Mouse (Mus musculus): ENCODE results near the gene 9130213A22Rik. TPM values are rescaled to one million over a fixed set of nuclear protein-coding genes. Genes with fewer than 3 reads are reported as not detected.

9130213A22Rik gene
- polyA plus RNA-seq, 1 experiment from 2014 or later = not detected

DNA sequence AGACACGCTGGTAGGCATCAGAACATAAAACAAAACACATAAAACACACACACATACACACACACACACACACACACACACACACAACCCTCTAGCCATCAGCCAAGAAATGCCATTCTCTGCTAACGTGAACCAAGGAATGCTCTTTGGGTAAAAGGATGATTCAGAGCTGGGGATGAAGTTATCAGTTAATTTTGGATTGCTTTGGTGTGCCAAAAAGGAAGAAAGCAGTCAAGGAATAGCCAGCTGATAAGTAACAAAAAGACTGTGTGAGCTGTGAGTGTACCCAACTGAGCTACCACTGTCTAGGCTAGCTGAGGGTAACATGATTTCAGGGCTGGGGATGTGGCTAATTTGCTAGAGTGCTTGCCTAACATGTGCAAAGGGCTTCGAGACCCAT, 8.4 kb downstream of the 9130213A22Rik start:
- no peak overlapping the region for H3K9ac ChIP-seq (ENCODE audit: low read depth, low read length)
- peaks cover 4% of the 10 kb centered on the region; the same call in 1 of the 2 replicates for H3K4me1 ChIP-seq (replicated peaks; ENCODE audit: control insufficient read depth, insufficient read depth, low read length)
- H3K9me3 ChIP-seq (ENCODE audit: control insufficient read depth, low read length) = no peaks in the 10 kb centered on the region
- no peak overlapping the region for H3K4me2 ChIP-seq (replicated peaks; ENCODE audit: low read depth, low read length)
- no peak for DNase-seq (ENCODE audit: low spot score)
- H3K27ac ChIP-seq (ENCODE audit: low read depth, low read length) = no peak overlapping the region
- H3K4me3 ChIP-seq (ENCODE audit: low read depth, low read length) = no peak overlapping the region
- WGBS = 75% methylated on average over 3 of the region's 3 CpGs
- ATAC-seq (ENCODE audit: low FRiP score) = no peak
- no peaks in the 10 kb centered on the region for H3K36me3 ChIP-seq (ENCODE audit: control insufficient read depth, insufficient read depth, low read length)
- 0 out of 2 replicates have a peak, but pooled peaks cover 3% of the 10 kb centered on the region for H3K27me3 ChIP-seq (ENCODE audit: control insufficient read depth, insufficient read depth, low read length)

DNA sequence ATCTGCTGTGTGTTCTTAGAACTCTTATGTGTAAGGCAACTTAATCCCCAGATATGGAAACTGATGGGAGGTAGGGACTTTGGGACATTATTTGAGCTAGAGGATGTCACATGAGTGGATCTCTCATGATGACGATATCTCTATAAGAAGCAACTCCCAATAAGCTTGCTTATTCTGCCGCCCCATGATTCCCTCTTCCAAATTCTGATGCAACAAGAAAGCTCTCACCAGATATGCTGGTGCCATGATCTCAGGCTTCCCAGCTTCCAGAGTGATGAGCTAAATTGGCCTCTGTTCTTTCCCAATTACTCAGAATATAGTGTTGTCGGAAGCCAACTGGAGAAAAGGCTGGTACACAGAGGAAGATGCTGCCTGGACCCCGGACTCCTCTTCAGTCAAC, 10.5 kb downstream of the 9130213A22Rik start:
- Histone ChIP-seq H3K4me2 (replicated peaks; ENCODE audit: low read depth, low read length) (no peak overlapping the region), H3K36me3 (ENCODE audit: control insufficient read depth, insufficient read depth, low read length) (no peaks in the 10 kb centered on the region), H3K4me1 (replicated peaks; ENCODE audit: control insufficient read depth, insufficient read depth, low read length) (no peaks in the 10 kb centered on the region), H3K27me3 (ENCODE audit: control insufficient read depth, insufficient read depth, low read length) (0 out of 2 replicates have a peak, but pooled peaks cover 3% of the 10 kb centered on the region), H3K27ac (ENCODE audit: low read depth, low read length) (no peak overlapping the region), H3K9ac (ENCODE audit: low read depth, low read length) (no peak overlapping the region), H3K4me3 (ENCODE audit: low read depth, low read length) (no peak overlapping the region), H3K9me3 (ENCODE audit: control insufficient read depth, low read length) (no peaks in the 10 kb centered on the region)
- no peak for ATAC-seq (ENCODE audit: low FRiP score)
- WGBS = 65% methylated on average over 4 of the region's 4 CpGs
- no peak for DNase-seq (ENCODE audit: low spot score)

DNA sequence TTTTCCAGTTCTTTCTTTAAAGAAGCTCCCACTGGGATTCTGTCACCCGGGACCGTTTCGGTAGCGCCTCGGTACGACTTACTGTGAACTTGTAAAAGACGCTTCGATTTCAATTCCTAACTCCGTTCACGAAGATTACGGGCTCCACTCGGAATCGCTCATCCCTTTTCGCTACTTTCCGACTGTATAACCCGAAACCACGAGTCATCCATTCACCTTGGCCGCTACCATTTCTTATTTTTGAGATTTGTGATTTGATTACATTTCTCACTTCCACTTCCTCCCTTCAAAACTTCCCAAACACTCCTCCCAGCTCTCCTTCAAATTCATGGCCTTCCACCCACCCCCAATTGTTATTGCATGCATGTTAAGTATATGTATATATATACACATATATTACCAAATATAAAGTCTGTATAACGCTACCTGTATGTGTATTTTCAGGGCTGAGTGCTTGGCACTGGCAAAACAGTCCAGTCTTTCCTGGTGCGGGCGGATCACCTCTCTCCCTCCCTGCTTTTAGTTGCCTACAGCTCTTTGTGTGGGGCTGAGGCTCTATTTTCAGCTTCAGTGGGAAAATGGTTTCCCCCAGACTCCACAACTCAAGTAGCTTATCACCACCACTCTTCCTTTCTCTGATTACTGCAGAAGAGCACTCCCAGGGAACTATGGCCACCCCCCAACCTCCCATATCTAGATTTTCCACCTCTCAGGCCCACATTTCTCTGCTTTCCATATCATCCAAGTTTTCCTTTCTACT, 11.2 kb downstream of the 9130213A22Rik start:
- 0 out of 2 replicates have a peak, but pooled peaks cover under 1% of the 10 kb centered on the region for H3K27me3 ChIP-seq (ENCODE audit: control insufficient read depth, insufficient read depth, low read length)
- 6% methylated on average over 21 of the region's 21 CpGs for WGBS
- H3K4me2 ChIP-seq (replicated peaks; ENCODE audit: low read depth, low read length) = peak overlapping the region; percentile 33
- no peak overlapping the region for H3K27ac ChIP-seq (ENCODE audit: low read depth, low read length)
- H3K36me3 ChIP-seq (ENCODE audit: control insufficient read depth, insufficient read depth, low read length) = no peaks in the 10 kb centered on the region
- H3K4me3 ChIP-seq (ENCODE audit: low read depth, low read length) = peak overlapping the region; percentile 33
- no peaks in the 10 kb centered on the region for H3K9me3 ChIP-seq (ENCODE audit: control insufficient read depth, low read length)
- peak overlapping the region; percentile 2 for H3K9ac ChIP-seq (ENCODE audit: low read depth, low read length)
- no peak for ATAC-seq (ENCODE audit: low FRiP score)
- peak; percentile 35 for DNase-seq (ENCODE audit: low spot score)
- H3K4me1 ChIP-seq (replicated peaks; ENCODE audit: control insufficient read depth, insufficient read depth, low read length) = no peaks in the 10 kb centered on the region

DNA sequence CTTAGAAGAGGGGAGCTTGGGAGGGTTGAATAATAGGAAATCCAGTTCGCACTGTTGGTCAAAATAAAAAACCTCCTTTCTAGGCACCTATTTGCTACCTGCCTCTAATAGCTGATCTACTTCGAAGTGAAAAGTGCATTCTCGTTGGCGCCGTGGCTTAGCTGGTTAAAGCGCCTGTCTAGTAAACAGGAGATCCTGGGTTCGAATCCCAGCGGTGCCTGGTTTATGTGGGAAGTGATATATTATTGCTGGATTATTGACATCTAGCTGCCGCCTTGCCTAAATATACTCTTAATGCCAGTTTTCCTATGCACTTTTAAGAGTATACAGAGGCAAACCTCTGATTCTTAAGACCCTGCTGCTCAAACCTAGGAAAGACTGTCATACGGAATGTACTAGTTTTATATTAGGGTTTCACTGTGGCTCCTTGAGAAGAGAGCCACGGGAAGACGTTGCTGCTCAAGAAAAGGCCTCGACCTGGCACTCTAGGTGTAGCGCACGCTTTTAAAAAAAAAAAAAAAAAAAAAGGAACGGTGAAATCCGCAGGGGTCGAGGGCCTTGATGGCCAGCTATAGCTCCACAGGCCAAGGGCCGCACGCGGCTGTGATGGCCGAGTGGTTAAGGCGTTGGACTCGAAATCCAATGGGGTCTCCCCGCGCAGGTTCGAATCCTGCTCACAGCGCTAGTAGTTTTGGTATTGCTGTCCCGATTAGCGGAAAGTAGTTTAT, 11.9 kb downstream of the 9130213A22Rik start:
- no peak overlapping the region for H3K27ac ChIP-seq (ENCODE audit: low read depth, low read length)
- H3K9ac ChIP-seq (ENCODE audit: low read depth, low read length) = peak overlapping the region; percentile 2
- 1% methylated on average over 30 of the region's 30 CpGs for WGBS
- peak overlapping the region; percentile 33 for H3K4me2 ChIP-seq (replicated peaks; ENCODE audit: low read depth, low read length)
- peak overlapping the region; percentile 33 for H3K4me3 ChIP-seq (ENCODE audit: low read depth, low read length)
- H3K4me1 ChIP-seq (replicated peaks; ENCODE audit: control insufficient read depth, insufficient read depth, low read length) = no peaks in the 10 kb centered on the region
- ATAC-seq (ENCODE audit: low FRiP score) (peak; percentile 64; the same call in 1 of the 2 replicates), DNase-seq (ENCODE audit: low spot score) (peak; percentile 98)
- 0 out of 2 replicates have a peak, but pooled peaks cover 2% of the 10 kb centered on the region for H3K36me3 ChIP-seq (ENCODE audit: control insufficient read depth, insufficient read depth, low read length)
- H3K9me3 ChIP-seq (ENCODE audit: control insufficient read depth, low read length) = no peaks in the 10 kb centered on the region
- no peaks in the 10 kb centered on the region for H3K27me3 ChIP-seq (ENCODE audit: control insufficient read depth, insufficient read depth, low read length)

DNA sequence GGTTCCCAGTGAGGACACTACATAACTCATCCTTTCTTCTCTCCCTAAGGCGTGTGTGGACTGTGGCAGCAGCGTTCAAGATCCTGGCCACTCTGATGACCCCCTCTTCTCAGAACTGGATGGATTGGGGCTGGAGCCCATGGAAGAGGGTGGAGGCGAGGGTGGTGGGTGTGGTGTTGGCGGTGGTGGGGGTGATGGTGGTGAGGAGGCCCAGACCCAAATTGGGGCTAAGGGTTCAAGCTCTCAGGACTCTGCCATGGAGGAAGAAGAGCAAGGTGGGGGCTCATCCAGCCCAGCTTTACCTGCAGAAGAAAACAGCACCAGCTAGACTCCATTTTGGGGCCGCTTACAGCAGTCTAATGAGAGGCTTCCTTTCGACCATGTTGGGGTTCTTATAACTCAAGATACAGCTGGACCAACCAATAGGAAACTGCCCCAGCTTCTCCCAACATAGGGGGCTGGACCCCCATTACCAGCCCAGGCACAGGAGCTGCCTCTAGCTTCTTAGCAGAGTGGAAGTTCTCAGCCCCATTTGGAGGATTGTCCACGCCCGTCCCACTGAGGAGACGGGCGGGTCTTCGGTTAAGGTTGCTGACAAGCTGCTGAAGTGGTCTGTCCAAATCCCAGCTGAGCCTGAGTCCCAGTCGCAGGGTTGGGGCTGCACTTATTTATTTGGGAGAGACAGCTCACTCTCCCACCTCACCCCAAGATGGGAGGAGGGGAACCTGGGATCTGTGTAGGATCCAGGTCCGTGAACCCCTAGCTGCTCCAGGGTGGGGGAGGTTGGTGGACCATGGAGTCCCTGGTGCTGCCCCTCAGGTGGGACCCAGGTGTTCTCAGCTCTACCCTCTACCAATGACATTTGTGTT, 13.1 kb downstream of the 9130213A22Rik start:
- no peak overlapping the region for H3K27ac ChIP-seq (ENCODE audit: low read depth, low read length)
- no peak overlapping the region for H3K9ac ChIP-seq (ENCODE audit: low read depth, low read length)
- WGBS = 78% methylated on average over 13 of the region's 13 CpGs
- no peak for DNase-seq (ENCODE audit: low spot score)
- H3K4me3 ChIP-seq (ENCODE audit: low read depth, low read length) = no peak overlapping the region
- ATAC-seq (ENCODE audit: low FRiP score) = no peak
- no peaks in the 10 kb centered on the region for H3K27me3 ChIP-seq (ENCODE audit: control insufficient read depth, insufficient read depth, low read length)
- H3K36me3 ChIP-seq (ENCODE audit: control insufficient read depth, insufficient read depth, low read length) = 0 out of 2 replicates have a peak, but pooled peaks cover 2% of the 10 kb centered on the region
- H3K4me2 ChIP-seq (replicated peaks; ENCODE audit: low read depth, low read length) = no peak overlapping the region
- H3K9me3 ChIP-seq (ENCODE audit: control insufficient read depth, low read length) = no peaks in the 10 kb centered on the region
- H3K4me1 ChIP-seq (replicated peaks; ENCODE audit: control insufficient read depth, insufficient read depth, low read length) = no peaks in the 10 kb centered on the region

DNA sequence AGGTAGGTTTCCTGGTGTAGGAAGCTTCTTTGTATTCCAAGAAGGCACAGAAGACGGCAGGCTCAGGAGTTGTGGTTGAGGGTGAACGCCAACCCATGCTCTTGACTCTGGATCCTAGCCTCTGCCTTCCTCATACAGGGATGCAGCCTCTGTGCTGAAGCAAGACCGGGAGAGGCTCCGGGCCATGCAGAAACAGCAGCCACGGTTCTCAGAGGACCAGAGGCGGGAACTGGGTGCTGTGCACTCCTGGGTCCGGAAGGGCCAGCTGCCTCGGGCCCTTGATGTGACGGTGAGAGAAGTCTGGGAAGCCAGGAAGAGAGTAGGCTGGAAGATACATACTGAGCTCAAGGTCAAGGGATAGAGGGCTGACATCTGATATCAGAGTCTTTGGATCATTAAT, 14.2 kb downstream of the 9130213A22Rik start:
- no peaks in the 10 kb centered on the region for H3K4me1 ChIP-seq (replicated peaks; ENCODE audit: control insufficient read depth, insufficient read depth, low read length)
- no peaks in the 10 kb centered on the region for H3K27me3 ChIP-seq (ENCODE audit: control insufficient read depth, insufficient read depth, low read length)
- DNase-seq (ENCODE audit: low spot score) (no peak), ATAC-seq (ENCODE audit: low FRiP score) (no peak)
- no peak overlapping the region for H3K4me2 ChIP-seq (replicated peaks; ENCODE audit: low read depth, low read length)
- no peak overlapping the region for H3K27ac ChIP-seq (ENCODE audit: low read depth, low read length)
- no peaks in the 10 kb centered on the region for H3K9me3 ChIP-seq (ENCODE audit: control insufficient read depth, low read length)
- 0 out of 2 replicates have a peak, but pooled peaks cover 2% of the 10 kb centered on the region for H3K36me3 ChIP-seq (ENCODE audit: control insufficient read depth, insufficient read depth, low read length)
- no peak overlapping the region for H3K9ac ChIP-seq (ENCODE audit: low read depth, low read length)
- 96% methylated on average over 9 of the region's 9 CpGs for WGBS
- H3K4me3 ChIP-seq (ENCODE audit: low read depth, low read length) = no peak overlapping the region

DNA sequence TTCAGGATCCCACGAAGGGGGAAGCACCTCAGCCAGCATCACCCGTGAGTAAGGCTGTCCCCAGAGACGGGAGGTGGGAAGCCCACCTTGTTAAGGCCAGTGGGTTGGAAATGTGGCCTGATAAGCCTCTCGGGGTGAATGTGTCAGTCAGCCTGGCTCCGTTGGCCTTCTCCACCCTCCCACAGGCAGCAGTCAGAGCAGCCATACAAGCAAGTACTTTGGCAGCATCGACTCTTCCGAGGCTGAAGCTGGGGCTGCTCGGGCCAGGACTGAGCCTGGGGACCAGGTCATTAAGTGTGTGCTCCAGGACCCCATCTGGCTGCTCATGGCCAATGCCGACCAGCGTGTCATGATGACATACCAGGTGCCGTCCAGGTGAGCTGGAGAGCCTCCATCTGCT, 14.7 kb downstream of the 9130213A22Rik start:
- H3K4me3 ChIP-seq (ENCODE audit: low read depth, low read length) = no peak overlapping the region
- no peak for DNase-seq (ENCODE audit: low spot score)
- no peaks in the 10 kb centered on the region for H3K4me1 ChIP-seq (replicated peaks; ENCODE audit: control insufficient read depth, insufficient read depth, low read length)
- H3K9me3 ChIP-seq (ENCODE audit: control insufficient read depth, low read length) = no peaks in the 10 kb centered on the region
- no peak overlapping the region for H3K27ac ChIP-seq (ENCODE audit: low read depth, low read length)
- WGBS = 88% methylated on average over 11 of the region's 11 CpGs
- 0 out of 2 replicates have a peak, but pooled peaks cover 2% of the 10 kb centered on the region for H3K36me3 ChIP-seq (ENCODE audit: control insufficient read depth, insufficient read depth, low read length)
- H3K27me3 ChIP-seq (ENCODE audit: control insufficient read depth, insufficient read depth, low read length) = no peaks in the 10 kb centered on the region
- H3K9ac ChIP-seq (ENCODE audit: low read depth, low read length) = no peak overlapping the region
- ATAC-seq (ENCODE audit: low FRiP score) = no peak
- H3K4me2 ChIP-seq (replicated peaks; ENCODE audit: low read depth, low read length) = no peak overlapping the region

DNA sequence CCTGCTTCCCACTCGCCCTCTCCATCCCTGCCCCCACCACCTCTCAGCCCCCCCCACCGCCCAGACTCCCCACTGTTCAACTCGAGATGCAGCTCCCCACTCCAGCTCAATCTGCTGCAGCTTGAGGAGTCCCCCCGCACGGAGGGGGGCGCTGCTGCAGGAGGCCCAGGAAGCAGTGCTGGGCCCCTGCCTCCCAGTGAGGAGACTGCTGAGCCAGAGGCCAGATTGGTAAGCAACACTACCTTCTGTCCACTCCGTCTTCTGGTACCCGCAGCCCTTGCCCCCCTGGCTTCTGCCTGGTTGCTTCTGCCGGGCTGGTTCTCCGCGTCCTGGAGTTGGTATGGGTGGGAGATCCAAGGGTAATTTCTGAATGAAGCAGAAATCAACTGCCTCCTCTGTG, 15.5 kb downstream of the 9130213A22Rik start:
- Histone ChIP-seq H3K36me3 (ENCODE audit: control insufficient read depth, insufficient read depth, low read length) (0 out of 2 replicates have a peak, but pooled peaks cover 2% of the 10 kb centered on the region), H3K9me3 (ENCODE audit: control insufficient read depth, low read length) (no peaks in the 10 kb centered on the region), H3K4me3 (ENCODE audit: low read depth, low read length) (no peak overlapping the region), H3K4me1 (replicated peaks; ENCODE audit: control insufficient read depth, insufficient read depth, low read length) (no peaks in the 10 kb centered on the region), H3K27ac (ENCODE audit: low read depth, low read length) (no peak overlapping the region), H3K9ac (ENCODE audit: low read depth, low read length) (no peak overlapping the region), H3K4me2 (replicated peaks; ENCODE audit: low read depth, low read length) (no peak overlapping the region), H3K27me3 (ENCODE audit: control insufficient read depth, insufficient read depth, low read length) (no peaks in the 10 kb centered on the region)
- ATAC-seq (ENCODE audit: low FRiP score) (no peak), DNase-seq (ENCODE audit: low spot score) (no peak)
- WGBS = 87% methylated on average over 11 of the region's 11 CpGs
